Mouse (Mus musculus) hindbrain, embryonic 14.5 days (tissue): ENCODE results near the gene 1700022I11Rik. TPM values are rescaled to one million over a fixed set of nuclear protein-coding genes. Genes with fewer than 3 reads are reported as not detected.
"Not testable (repeated sequence)": the region's sequence is repeated elsewhere in the genome, so short reads cannot be mapped to it uniquely, and the experiment has no call there.

Experiments used
- ATAC-seq: fragments of 200-750 bp; cut with Nextera tagmentation; 2 replicates; pipeline ENCODE4 v1.8.0; 2017; ENCODE audit warnings: moderate number of reproducible peaks, mild to moderate bottlenecking, moderate TSS enrichment, moderate library complexity; ENCODE audit not compliant: low FRiP score
- DNase-seq: peaks from one replicate; pipeline ENCODE4 v3.0.0-alpha.2; 2015; ENCODE audit warnings: low spot score
- H3K27ac ChIP-seq: fragments of 300-500 bp; sonication (generic); 2 replicates; pipeline ENCODE4 v1.5.1; 2014; ENCODE audit warnings: mild to moderate bottlenecking, moderate library complexity
- H3K27me3 ChIP-seq: fragments of 300-500 bp; sonication (generic); 2 replicates; pipeline ENCODE4 v1.6.1; 2014; ENCODE audit warnings: mild to moderate bottlenecking, low read length, mixed read lengths; ENCODE audit not compliant: control insufficient read depth, insufficient read depth
- H3K36me3 ChIP-seq: fragments of 300-500 bp; sonication (generic); replicated peaks from 2 replicates; pipeline ENCODE4 v1.6.1; 2014; ENCODE audit not compliant: control insufficient read depth, insufficient read depth
- H3K4me1 ChIP-seq: fragments of 300-500 bp; sonication (generic); replicated peaks from 2 replicates; pipeline ENCODE4 v1.6.1; 2014; ENCODE audit warnings: antibody characterized with exemption, low read length, mixed read lengths; ENCODE audit not compliant: control insufficient read depth, insufficient read depth
- H3K4me2 ChIP-seq: fragments of 300-500 bp; sonication (generic); replicated peaks from 2 replicates; pipeline ENCODE4 v1.6.1; 2014; ENCODE audit warnings: mild to moderate bottlenecking, moderate library complexity
- H3K4me3 ChIP-seq: fragments of 300-500 bp; sonication (generic); replicated peaks from 2 replicates; pipeline ENCODE4 v1.5.1; 2014; ENCODE audit warnings: mild to moderate bottlenecking, low read length
- H3K9ac ChIP-seq: fragments of 300-500 bp; sonication (generic); 2 replicates; pipeline ENCODE4 v1.6.1; 2014
- H3K9me3 ChIP-seq: fragments of 300-500 bp; sonication (generic); 2 replicates; pipeline ENCODE4 v1.6.1; 2016; ENCODE audit warnings: low read length; ENCODE audit not compliant: control insufficient read depth
- whole genome bisulfite sequencing: fragments of 180-500 bp; shearing (Covaris S2); extraction: QIAGEN DNeasy Blood & Tissue Kit; methylation state at CpG from one replicate; pipeline ENCODE4 v1.1.7; 2014; 5-methylcytosine and 5-hydroxymethylcytosine counted together
- polyA plus RNA-seq: library from polyadenylated mRNA; unstranded; fragments of >200 nt; fragmentation: Nextera tagmentation; extraction: Ambion mirVana; gene quantifications from 2 replicates; pipeline ENCODE4 v1.2.1, GENCODE M21; 2014

1700022I11Rik gene
- polyA plus RNA-seq, 1 experiment from 2014 or later = 0.71 TPM

DNA sequence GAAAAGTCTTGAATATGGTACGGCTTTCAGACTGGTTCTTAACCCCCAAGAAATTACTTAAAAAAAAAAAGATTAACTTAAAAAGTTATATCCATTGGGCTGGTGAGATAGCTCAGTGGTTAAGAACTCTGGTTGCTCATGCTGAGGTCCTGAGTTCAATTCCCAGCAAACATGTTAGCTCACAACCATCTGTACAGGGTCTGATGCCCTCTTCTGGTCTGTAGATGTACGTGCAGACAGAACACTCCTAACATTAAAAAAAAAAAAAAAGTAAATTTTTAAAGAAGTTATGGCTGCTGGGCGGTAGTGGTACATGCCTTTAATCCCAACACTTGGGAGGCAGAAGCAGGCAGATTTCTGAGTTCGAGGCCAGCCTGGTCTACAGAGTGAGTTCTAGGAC is 8.7 kb downstream of the 1700022I11Rik start:
- Histone ChIP-seq H3K27ac (no peak overlapping the region), H3K36me3 (peaks cover 54% of the 10 kb centered on the region), H3K4me1 (no peaks in the 10 kb centered on the region), H3K4me2 (no peak overlapping the region), H3K9ac (no peak overlapping the region), H3K4me3 (no peak overlapping the region), H3K9me3 (no peaks in the 10 kb centered on the region), H3K27me3 (no peaks in the 10 kb centered on the region)
- ATAC-seq = no peak
- no peak for DNase-seq
- WGBS = 96% methylated on average over 4 of the region's 4 CpGs

DNA sequence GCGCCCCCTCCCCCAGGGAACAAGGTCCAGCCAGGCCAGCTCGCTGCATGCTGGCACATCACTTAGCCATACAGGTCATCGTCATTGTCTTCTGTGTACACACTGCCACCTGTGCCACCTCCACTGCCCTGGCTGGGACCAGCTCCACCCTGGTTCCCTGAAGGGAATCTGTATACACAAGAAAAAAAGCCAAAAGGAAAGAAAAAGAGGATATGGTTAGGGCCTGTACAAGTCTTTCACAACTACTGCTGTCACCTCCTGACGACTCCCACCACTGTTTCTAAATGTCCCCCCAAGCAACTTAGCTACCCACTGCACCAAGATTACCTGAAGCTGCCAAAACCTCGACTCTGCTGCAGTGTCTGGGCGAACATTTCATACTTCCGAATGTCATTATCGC is 11.1 kb downstream of the 1700022I11Rik start:
- H3K9me3 ChIP-seq, H3K27me3 ChIP-seq, H3K4me3 ChIP-seq, DNase-seq, H3K9ac ChIP-seq, ATAC-seq, H3K4me2 ChIP-seq, H3K4me1 ChIP-seq, H3K27ac ChIP-seq: not testable (repeated sequence)
- WGBS = 94% methylated on average over 7 of the region's 8 CpGs
- peaks cover 74% of the 10 kb centered on the region for H3K36me3 ChIP-seq

GRCm38 (mm10) chr4:42988296-42988695 is 18.9 kb downstream of the 1700022I11Rik start:
- H3K4me2 ChIP-seq = no peak overlapping the region
- H3K27me3 ChIP-seq = no peaks in the 10 kb centered on the region
- no peak overlapping the region for H3K9ac ChIP-seq
- no peaks in the 10 kb centered on the region for H3K9me3 ChIP-seq
- H3K36me3 ChIP-seq = peaks cover 99% of the 10 kb centered on the region
- WGBS = 87% methylated on average over 1 of the region's 1 CpGs
- DNase-seq (no peak), ATAC-seq (no peak)
- H3K4me1 ChIP-seq = no peaks in the 10 kb centered on the region
- no peak overlapping the region for H3K27ac ChIP-seq
- no peak overlapping the region for H3K4me3 ChIP-seq

DNA sequence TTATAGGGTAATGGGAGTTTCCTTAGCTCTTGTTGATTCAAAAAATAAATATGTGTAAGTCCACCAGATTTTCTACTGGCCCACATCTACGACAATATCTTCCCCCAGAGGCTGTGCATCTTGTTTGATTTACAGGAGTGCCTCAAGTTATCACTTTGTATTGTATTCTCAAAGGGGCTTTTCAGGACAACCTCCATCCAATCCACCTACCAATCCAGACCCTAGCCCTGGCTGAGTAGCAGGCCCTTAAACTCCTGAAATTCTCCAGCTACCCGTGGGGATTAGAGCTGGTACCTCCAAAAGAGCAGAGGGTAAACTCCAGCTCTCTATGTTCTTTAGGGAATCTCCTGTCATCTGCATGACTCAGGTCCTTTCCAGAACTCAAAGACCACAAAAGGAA is 28.6 kb downstream of the 1700022I11Rik start:
- WGBS = 59% methylated on average over 2 of the region's 2 CpGs
- DNase-seq (no peak), ATAC-seq (no peak)
- H3K27ac ChIP-seq = no peak overlapping the region
- peak overlapping the region; percentile 79 for H3K4me2 ChIP-seq
- H3K4me1 ChIP-seq = peaks cover 23% of the 10 kb centered on the region
- peak overlapping the region; percentile 91; the same call in 1 of the 2 replicates for H3K9ac ChIP-seq
- no peaks in the 10 kb centered on the region for H3K27me3 ChIP-seq
- H3K9me3 ChIP-seq = no peaks in the 10 kb centered on the region
- H3K4me3 ChIP-seq = peak overlapping the region; percentile 87
- H3K36me3 ChIP-seq = peaks cover 32% of the 10 kb centered on the region

DNA sequence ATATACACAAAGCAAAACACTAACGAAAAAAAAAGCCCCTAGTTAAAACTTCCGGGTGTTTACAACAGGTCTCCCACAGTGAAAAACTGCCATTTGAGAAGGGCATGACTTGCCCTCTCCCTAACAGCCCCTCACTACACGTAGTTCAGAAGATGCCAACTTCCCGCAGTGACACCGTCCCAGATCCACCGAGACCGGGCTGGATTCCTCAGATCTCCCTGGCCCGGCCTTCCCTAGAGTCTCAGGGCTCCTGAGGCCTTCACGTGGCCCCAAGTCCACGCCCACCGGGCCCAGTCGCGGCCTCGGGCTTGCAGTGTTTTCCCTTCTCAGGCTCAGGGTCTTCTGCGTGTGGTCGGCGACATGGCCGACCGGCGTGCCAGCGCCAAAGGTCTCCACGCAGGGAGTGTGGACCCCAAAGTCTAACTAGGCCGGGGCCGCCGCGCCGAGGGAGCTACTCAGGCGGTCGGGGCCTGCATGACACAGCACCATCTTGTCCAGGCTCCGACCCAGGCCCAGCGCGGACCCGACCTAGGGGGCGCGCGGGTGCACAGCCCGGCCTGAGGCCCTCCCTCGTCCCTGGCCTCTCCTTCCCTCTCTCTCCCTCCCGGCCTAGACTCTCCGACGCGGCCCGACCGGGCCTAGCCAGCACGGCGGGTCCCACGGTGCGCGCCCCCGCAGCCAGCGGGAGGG is 30.2 kb downstream of the 1700022I11Rik start:
- Histone ChIP-seq H3K9me3 (no peaks in the 10 kb centered on the region), H3K27me3 (no peaks in the 10 kb centered on the region), H3K4me1 (peaks cover 23% of the 10 kb centered on the region), H3K4me2 (peak overlapping the region; percentile 79), H3K27ac (peak overlapping the region; percentile 96), H3K4me3 (peak overlapping the region; percentile 87), H3K9ac (peak overlapping the region; percentile 91), H3K36me3 (peaks cover 16% of the 10 kb centered on the region)
- under 1% methylated on average over 46 of the region's 51 CpGs for WGBS
- DNase-seq (peak; percentile 52), ATAC-seq (peak; percentile 73)

- Histone ChIP-seq H3K4me1 (peaks cover 23% of the 10 kb centered on the region), H3K9ac (peak within 1 kb of the TSS; percentile 91), H3K36me3 (peaks cover 13% of the 10 kb centered on the region), H3K4me2 (peak within 1 kb of the TSS; percentile 79), H3K27ac (peak within 1 kb of the TSS; percentile 96), H3K4me3 (peak within 1 kb of the TSS; percentile 87)
- under 1% methylated on average over 43 of the region's 56 CpGs for WGBS
- peak; percentile 98 for DNase-seq
- H3K27me3 ChIP-seq, H3K9me3 ChIP-seq: not testable (repeated sequence)
- ATAC-seq = peak; percentile 99
These were observed 31.0 kb downstream of the 1700022I11Rik start, which contains the start of gene Vcp for GRCm38 (mm10) chr4:43000141-43000986. Vcp (minus strand) TSS chr4:43000507.

DNA sequence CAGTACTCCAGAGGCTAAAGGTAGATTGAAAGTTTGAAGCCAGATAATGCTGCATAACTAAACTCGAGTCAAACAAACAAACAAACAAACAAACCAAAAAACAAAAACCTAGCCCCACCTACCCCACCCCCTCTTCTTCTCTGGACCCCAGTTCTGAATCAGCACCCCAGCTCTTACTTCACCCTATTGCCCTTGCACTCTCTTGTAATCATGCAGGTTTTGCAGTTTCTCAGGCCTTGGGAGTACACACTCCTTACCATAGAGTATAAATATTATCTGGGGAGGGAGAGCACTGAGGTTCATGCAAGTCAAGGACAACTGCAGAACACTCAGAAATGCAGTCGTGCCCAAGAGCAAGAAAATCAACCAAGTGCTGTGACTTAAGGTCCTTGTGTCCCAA is 31.9 kb downstream of the 1700022I11Rik start:
- H3K27me3 ChIP-seq = no peaks in the 10 kb centered on the region
- H3K4me3 ChIP-seq = no peak overlapping the region
- peak overlapping the region; percentile 90 for H3K27ac ChIP-seq
- WGBS = 95% methylated on average over 2 of the region's 2 CpGs
- ATAC-seq (no peak), DNase-seq (no peak)
- H3K36me3 ChIP-seq = 0 out of 2 replicates have a peak, but pooled peaks cover 5% of the 10 kb centered on the region
- H3K9me3 ChIP-seq = no peaks in the 10 kb centered on the region
- peaks cover 23% of the 10 kb centered on the region for H3K4me1 ChIP-seq
- H3K4me2 ChIP-seq = no peak overlapping the region
- H3K9ac ChIP-seq = no peak overlapping the region

DNA sequence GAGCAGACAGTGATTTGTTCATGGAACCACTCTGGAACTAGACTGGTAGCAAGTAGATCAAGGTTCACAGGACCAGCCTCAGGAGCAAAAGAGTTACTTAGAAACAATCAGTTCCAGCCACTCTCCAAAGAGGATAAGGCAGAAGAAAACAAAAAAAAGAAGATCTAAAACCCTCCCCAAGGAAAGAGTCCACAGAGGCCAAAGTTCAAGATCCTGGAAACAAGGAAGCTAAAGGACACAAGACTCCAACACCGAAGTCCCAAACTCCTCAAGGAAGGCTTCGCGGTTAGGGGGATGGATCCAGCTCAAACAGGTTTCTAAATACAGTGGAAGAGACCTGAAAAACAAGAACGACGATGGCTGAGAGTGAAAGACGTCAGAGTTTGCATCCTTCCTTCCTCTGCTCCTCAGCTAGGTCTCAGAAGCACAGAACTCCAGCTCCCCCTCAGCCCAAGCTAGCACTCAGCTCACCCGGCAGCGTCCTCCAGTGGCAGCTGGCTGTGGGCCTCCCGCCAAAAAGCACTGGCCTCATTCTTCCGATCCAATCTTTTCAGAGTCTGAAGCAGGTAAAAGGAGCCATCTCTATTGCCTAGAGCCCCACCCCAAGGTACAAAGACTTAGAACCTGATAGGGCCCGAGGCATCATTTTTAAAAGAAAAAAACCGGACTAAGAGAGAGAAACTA is 33.5 kb downstream of the 1700022I11Rik start:
- Histone ChIP-seq H3K4me1 (peaks cover 17% of the 10 kb centered on the region), H3K4me3 (no peak overlapping the region), H3K27ac (no peak overlapping the region), H3K9me3 (no peaks in the 10 kb centered on the region), H3K9ac (no peak overlapping the region), H3K27me3 (no peaks in the 10 kb centered on the region), H3K36me3 (peaks cover 5% of the 10 kb centered on the region; the same call in 1 of the 2 replicates), H3K4me2 (no peak overlapping the region)
- WGBS = 82% methylated on average over 12 of the region's 12 CpGs
- DNase-seq (no peak), ATAC-seq (no peak)

DNA sequence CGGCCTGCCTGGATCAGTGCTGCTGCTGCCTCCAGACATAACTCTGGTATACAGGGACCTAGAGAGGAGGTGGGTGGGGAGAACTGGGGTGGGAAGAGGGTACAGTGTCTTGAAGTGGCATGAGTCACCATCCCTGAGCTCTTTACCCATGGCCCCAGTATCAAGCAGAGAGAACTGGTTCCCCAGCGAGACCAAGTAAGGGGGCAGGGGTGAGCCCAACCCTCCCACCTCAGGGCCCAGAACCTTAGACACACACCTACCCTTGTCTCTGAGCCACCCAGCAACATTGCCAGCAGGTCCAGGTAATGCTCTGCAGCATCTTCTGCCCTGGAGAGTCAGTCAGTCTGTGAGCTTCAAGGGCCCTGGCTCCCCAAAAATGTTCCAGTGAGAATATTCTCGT is 35.5 kb downstream of the 1700022I11Rik start:
- Histone ChIP-seq H3K9ac (no peak overlapping the region), H3K4me1 (peaks cover 14% of the 10 kb centered on the region), H3K27ac (no peak overlapping the region), H3K27me3 (no peaks in the 10 kb centered on the region), H3K4me3 (no peak overlapping the region), H3K4me2 (no peak overlapping the region), H3K36me3 (peaks cover 5% of the 10 kb centered on the region; the same call in 1 of the 2 replicates), H3K9me3 (no peaks in the 10 kb centered on the region)
- ATAC-seq = no peak
- DNase-seq = no peak
- 96% methylated on average over 3 of the region's 3 CpGs for WGBS
